Mouse (Mus musculus): ENCODE results near the gene Dapk2. TPM values are rescaled to one million over a fixed set of nuclear protein-coding genes. Genes with fewer than 3 reads are reported as not detected.
"Not testable (repeated sequence)": the region's sequence is repeated elsewhere in the genome, so short reads cannot be mapped to it uniquely, and the experiment has no call there.

Dapk2 gene
- polyA plus RNA-seq, 1 experiment from 2014 or later, result 1.4 TPM

- Histone ChIP-seq H3K27me3 (replicated peaks) (no peaks in the 10 kb centered on the region), H3K36me3 (replicated peaks) (no peaks in the 10 kb centered on the region), H3K4me3 (no peak overlapping the region), H3K27ac (no peak overlapping the region), H3K4me2 (peak overlapping the region; percentile 46; the same call in 1 of the 2 replicates), H3K9ac (no peak overlapping the region), H3K9me3 (no peaks in the 10 kb centered on the region), H3K4me1 (peaks cover 17% of the 10 kb centered on the region)
- no peak for ATAC-seq (replicated peaks)
- WGBS, result 31% methylated on average over 3 of the region's 3 CpGs
These were observed 116.6 kb downstream of the Dapk2 start for GRCm38 (mm10) chr9:66274657-66275056.

- WGBS, result under 1% methylated on average over 15 of the region's 15 CpGs
- Histone ChIP-seq H3K9ac (peak overlapping the region; percentile 25; the same call in 1 of the 2 replicates), H3K4me1 (peaks cover 17% of the 10 kb centered on the region), H3K4me3 (peak overlapping the region; percentile 21), H3K9me3 (no peaks in the 10 kb centered on the region), H3K4me2 (peak overlapping the region; percentile 46), H3K27ac (peak overlapping the region; percentile 64), H3K27me3 (replicated peaks) (no peaks in the 10 kb centered on the region), H3K36me3 (replicated peaks) (no peaks in the 10 kb centered on the region)
- no peak for ATAC-seq (replicated peaks)
These were observed 117.4 kb downstream of the Dapk2 start for GRCm38 (mm10) chr9:66275267-66275991.

GRCm38 (mm10) chr9:66276062-66276461 lies 118.0 kb downstream of the Dapk2 start:
- no peak overlapping the region for H3K27ac ChIP-seq
- peaks cover 17% of the 10 kb centered on the region for H3K4me1 ChIP-seq
- no peaks in the 10 kb centered on the region for H3K36me3 ChIP-seq (replicated peaks)
- 23% methylated on average over 4 of the region's 4 CpGs for WGBS
- H3K4me2 ChIP-seq, result peak overlapping the region; percentile 46; the same call in 1 of the 2 replicates
- no peaks in the 10 kb centered on the region for H3K27me3 ChIP-seq (replicated peaks)
- ATAC-seq (replicated peaks), result no peak
- no peak overlapping the region for H3K9ac ChIP-seq
- no peaks in the 10 kb centered on the region for H3K9me3 ChIP-seq
- no peak overlapping the region for H3K4me3 ChIP-seq

GRCm38 (mm10) chr9:66276697-66277385 lies 118.8 kb downstream of the Dapk2 start:
- H3K27ac ChIP-seq, result no peak overlapping the region

GRCm38 (mm10) chr9:66279647-66280046 lies 121.6 kb downstream of the Dapk2 start:
- Histone ChIP-seq H3K9me3 (no peaks in the 10 kb centered on the region), H3K9ac (no peak overlapping the region), H3K4me2 (no peak overlapping the region), H3K4me1 (peaks cover 15% of the 10 kb centered on the region), H3K36me3 (replicated peaks) (no peaks in the 10 kb centered on the region), H3K27me3 (replicated peaks) (no peaks in the 10 kb centered on the region), H3K27ac (no peak overlapping the region), H3K4me3 (no peak overlapping the region)
- ATAC-seq (replicated peaks), result no peak

More at GRCm38 (mm10) chr9:66276697-66277385, 118.8 kb downstream of the Dapk2 start:
- Histone ChIP-seq H3K27me3 (replicated peaks) (no peaks in the 10 kb centered on the region), H3K9me3 (no peaks in the 10 kb centered on the region), H3K4me1 (peaks cover 17% of the 10 kb centered on the region), H3K9ac (no peak overlapping the region), H3K36me3 (replicated peaks) (no peaks in the 10 kb centered on the region), H3K4me3 (no peak overlapping the region), H3K4me2 (no peak overlapping the region)
- WGBS, result 28% methylated on average over 14 of the region's 14 CpGs
- no peak for ATAC-seq (replicated peaks)

- H3K9me3 ChIP-seq, result no peaks in the 10 kb centered on the region
- no peaks in the 10 kb centered on the region for H3K36me3 ChIP-seq (replicated peaks)
- H3K4me3 ChIP-seq, result no peak overlapping the region
- no peak overlapping the region for H3K9ac ChIP-seq
- H3K4me1 ChIP-seq, result peaks cover 6% of the 10 kb centered on the region
- no peak for ATAC-seq (replicated peaks)
- H3K4me2 ChIP-seq, result no peak overlapping the region
- WGBS, result 69% methylated on average over 1 of the region's 1 CpGs
- H3K27me3 ChIP-seq (replicated peaks), result no peaks in the 10 kb centered on the region
- H3K27ac ChIP-seq, result no peak overlapping the region
These were observed 122.5 kb downstream of the Dapk2 start for GRCm38 (mm10) chr9:66280496-66280895.

- Histone ChIP-seq H3K27me3 (replicated peaks) (no peaks in the 10 kb centered on the region), H3K27ac (no peak overlapping the region), H3K4me3 (no peak overlapping the region), H3K4me1 (0 out of 2 replicates have a peak, but pooled peaks cover 3% of the 10 kb centered on the region), H3K9me3 (no peaks in the 10 kb centered on the region), H3K4me2 (no peak overlapping the region), H3K9ac (no peak overlapping the region), H3K36me3 (replicated peaks) (no peaks in the 10 kb centered on the region)
- no peak for ATAC-seq (replicated peaks)
- 62% methylated on average over 9 of the region's 9 CpGs for WGBS
These were observed 123.5 kb downstream of the Dapk2 start for GRCm38 (mm10) chr9:66281501-66281951.

GRCm38 (mm10) chr9:66282582-66282981 lies 124.6 kb downstream of the Dapk2 start:
- no peaks in the 10 kb centered on the region for H3K9me3 ChIP-seq
- H3K27ac ChIP-seq, result no peak overlapping the region
- no peak overlapping the region for H3K4me2 ChIP-seq
- WGBS, result 100% methylated on average over 1 of the region's 1 CpGs
- no peak for ATAC-seq (replicated peaks)
- H3K36me3 ChIP-seq (replicated peaks), result no peaks in the 10 kb centered on the region
- no peak overlapping the region for H3K4me3 ChIP-seq
- no peaks in the 10 kb centered on the region for H3K27me3 ChIP-seq (replicated peaks)
- H3K9ac ChIP-seq, result no peak overlapping the region
- 0 out of 2 replicates have a peak, but pooled peaks cover 3% of the 10 kb centered on the region for H3K4me1 ChIP-seq

- Histone ChIP-seq H3K9ac (no peak overlapping the region), H3K27me3 (replicated peaks) (no peaks in the 10 kb centered on the region)
- 15% methylated on average over 2 of the region's 2 CpGs for WGBS
These were observed 125.7 kb downstream of the Dapk2 start for GRCm38 (mm10) chr9:66283565-66284203.

GRCm38 (mm10) chr9:66285241-66285640 lies 127.2 kb downstream of the Dapk2 start:
- H3K4me1 ChIP-seq; H3K9me3 ChIP-seq; H3K36me3 ChIP-seq (replicated peaks); H3K4me2 ChIP-seq; ATAC-seq (replicated peaks); H3K27me3 ChIP-seq (replicated peaks); H3K27ac ChIP-seq; H3K4me3 ChIP-seq; H3K9ac ChIP-seq: not testable (repeated sequence)
- WGBS, result 87% methylated on average over 2 of the region's 2 CpGs

More at GRCm38 (mm10) chr9:66283565-66284203, 125.7 kb downstream of the Dapk2 start:
- H3K4me2 ChIP-seq, result no peak overlapping the region
- no peak overlapping the region for H3K27ac ChIP-seq
- H3K4me3 ChIP-seq, result no peak overlapping the region
- no peak for ATAC-seq (replicated peaks)
- no peaks in the 10 kb centered on the region for H3K9me3 ChIP-seq
- no peaks in the 10 kb centered on the region for H3K36me3 ChIP-seq (replicated peaks)
- 0 out of 2 replicates have a peak, but pooled peaks cover 3% of the 10 kb centered on the region for H3K4me1 ChIP-seq

GRCm38 (mm10) chr9:66285901-66286300 lies 127.9 kb downstream of the Dapk2 start:
- no peaks in the 10 kb centered on the region for H3K36me3 ChIP-seq (replicated peaks)
- no peak overlapping the region for H3K4me2 ChIP-seq
- no peak overlapping the region for H3K4me3 ChIP-seq
- no peak for ATAC-seq (replicated peaks)
- 0 out of 2 replicates have a peak, but pooled peaks cover 3% of the 10 kb centered on the region for H3K4me1 ChIP-seq
- H3K27me3 ChIP-seq (replicated peaks), result no peaks in the 10 kb centered on the region
- 43% methylated on average over 7 of the region's 7 CpGs for WGBS
- no peaks in the 10 kb centered on the region for H3K9me3 ChIP-seq
- no peak overlapping the region for H3K27ac ChIP-seq
- H3K9ac ChIP-seq, result no peak overlapping the region

GRCm38 (mm10) chr9:66290727-66291126 lies 132.7 kb downstream of the Dapk2 start:
- no peak for ATAC-seq (replicated peaks)
- Histone ChIP-seq H3K27ac (no peak overlapping the region), H3K4me2 (no peak overlapping the region), H3K4me3 (no peak overlapping the region), H3K9me3 (no peaks in the 10 kb centered on the region), H3K9ac (no peak overlapping the region), H3K27me3 (replicated peaks) (no peaks in the 10 kb centered on the region), H3K4me1 (peaks cover 9% of the 10 kb centered on the region), H3K36me3 (replicated peaks) (no peaks in the 10 kb centered on the region)
- WGBS, result 93% methylated on average over 2 of the region's 2 CpGs
